Mouse (Mus musculus): ENCODE results near the gene Cux2.

The Cux2 gene

GRCm38 (mm10) chr5:121961256-121961655 is 88.6 kb downstream of the Cux2 start:
- peak; percentile 30 for DNase-seq

GRCm38 (mm10) chr5:121959688-121960087 is 90.2 kb downstream of the Cux2 start:
- DNase-seq = no peak

GRCm38 (mm10) chr5:121958551-121958950 is 91.4 kb downstream of the Cux2 start:
- DNase-seq = peak; percentile 57

GRCm38 (mm10) chr5:121955806-121956205 is 94.1 kb downstream of the Cux2 start:
- no peak for DNase-seq

GRCm38 (mm10) chr5:121950175-121950574 is 99.7 kb downstream of the Cux2 start:
- DNase-seq = no peak

- no peak for DNase-seq
Observed at GRCm38 (mm10) chr5:121949050-121949443, 100.9 kb downstream of the Cux2 start.

GRCm38 (mm10) chr5:121948302-121949049 is 101.4 kb downstream of the Cux2 start:
- DNase-seq = peak; percentile 93

GRCm38 (mm10) chr5:121946657-121947245 is 103.2 kb downstream of the Cux2 start:
- DNase-seq = no peak

- DNase-seq = peak; percentile 79
Observed at GRCm38 (mm10) chr5:121945819-121946218, 104.1 kb downstream of the Cux2 start.

- DNase-seq = no peak
Observed at GRCm38 (mm10) chr5:121944021-121944790, 105.7 kb downstream of the Cux2 start.

GRCm38 (mm10) chr5:121943472-121943871 is 106.4 kb downstream of the Cux2 start:
- peak; percentile 33 for DNase-seq

GRCm38 (mm10) chr5:121938065-121938849 is 111.6 kb downstream of the Cux2 start:
- no peak for DNase-seq

- DNase-seq = no peak
Observed at GRCm38 (mm10) chr5:121930261-121930660, 119.6 kb downstream of the Cux2 start.

GRCm38 (mm10) chr5:121928362-121929000 is 121.4 kb downstream of the Cux2 start:
- peak; percentile 89 for DNase-seq

GRCm38 (mm10) chr5:121926543-121926814 is 123.4 kb downstream of the Cux2 start:
- DNase-seq = peak; percentile 55

GRCm38 (mm10) chr5:121925751-121926542 is 124.0 kb downstream of the Cux2 start:
- peak; percentile 40 for DNase-seq

GRCm38 (mm10) chr5:121925291-121925690 is 124.6 kb downstream of the Cux2 start:
- no peak for DNase-seq

- no peak for DNase-seq
Observed at GRCm38 (mm10) chr5:121924423-121924822, 125.5 kb downstream of the Cux2 start.

GRCm38 (mm10) chr5:121922942-121923826 is 126.7 kb downstream of the Cux2 start:
- DNase-seq = no peak

GRCm38 (mm10) chr5:121919216-121919615 is 130.7 kb downstream of the Cux2 start:
- DNase-seq = no peak

GRCm38 (mm10) chr5:121916813-121917212 is 133.1 kb downstream of the Cux2 start:
- no peak for DNase-seq

Measured in retina, postnatal 1 day (tissue).